In the genomic region with DNA sequence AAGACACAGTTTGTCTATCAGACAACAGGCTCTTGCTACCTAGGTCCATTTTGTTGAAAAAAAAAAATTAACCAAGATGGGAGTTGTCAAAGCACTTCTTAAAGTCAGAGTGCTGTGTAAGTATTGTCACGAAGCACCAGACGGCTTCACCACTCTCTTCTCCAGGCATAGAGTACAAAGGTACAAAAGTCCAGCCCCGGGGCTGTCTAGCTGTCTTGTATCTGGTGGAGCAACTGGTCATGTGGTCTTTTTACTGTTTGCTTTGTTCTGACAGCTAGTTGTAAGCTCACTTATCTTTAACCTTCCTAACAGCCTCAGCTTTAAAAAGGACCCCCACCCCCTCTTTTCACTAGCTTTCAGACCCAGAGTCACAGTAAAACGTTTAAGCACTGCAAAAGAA, we compare ENCODE assay signal across 21 mouse cellular contexts. TPM values are rescaled to one million over a fixed set of nuclear protein-coding genes. Genes with fewer than 3 reads are reported as not detected.
DNase-seq lines count a peak whose midpoint lies in the region; ATAC-seq and TF ChIP-seq lines count a peak whose summit lies in the region.
"Had no signal": no experiment of that assay in that cellular context is flagged by ENCODE, and none has a peak within 500 bp of the region (broad histone marks: within the 10 kb centered on the region; RNA-seq: fewer than 3 reads in every experiment).

No protein-coding gene starts in this region.

- intact Hi-C loops in left cerebral cortex, postnatal 25 days (cut with DNase I) = loop anchor here (5.0 to 10.0 kb wide), 3 partner anchors 173 to 380 kb away; no protein-coding TSS in a partner anchor

- H3K27me3 ChIP-seq in kidney, embryonic 16.5 days (ENCODE audit: insufficient read depth, low read length) = no peaks in the 10 kb centered on the region
- H3K27me3 ChIP-seq in intestine, postnatal 0 days (replicated peaks; ENCODE audit: control insufficient read depth, insufficient read depth, low read length) = no peaks in the 10 kb centered on the region
- no peaks in the 10 kb centered on the region for H3K27me3 ChIP-seq in stomach, embryonic 15.5 days (replicated peaks)
- H3K27me3 ChIP-seq: midbrain, embryonic 12.5 days had no signal

- WGBS in kidney, embryonic 16.5 days = 42% methylated on average over 4 of the region's 4 CpGs
- WGBS in intestine, postnatal 0 days = 22% methylated on average over 4 of the region's 4 CpGs
- WGBS in large intestine, adult 2 months = 19% methylated on average over 4 of the region's 4 CpGs
- 18% methylated on average over 4 of the region's 4 CpGs for WGBS in stomach, embryonic 15.5 days

- DNase-seq in kidney, adult 11 months = peak; percentile 76
- peak; percentile 6 for DNase-seq in large intestine, adult 2 months (ENCODE audit: low read depth, low spot score)
- DNase-seq in left cerebral cortex, postnatal 25 days (ENCODE audit: low spot score in 2 of 2) = no peak
- DNase-seq in gastrocnemius, postnatal 10 days = no peak
- no peak for DNase-seq in thymus, postnatal 10 days (ENCODE audit: low spot score in 2 of 2)
- DNase-seq: adrenal gland, adult 8-10 months; cerebellum, adult 18-20 months; cerebellum, postnatal 36 days; heart, adult 2 months; heart, postnatal 10 days; left cerebral cortex, postnatal 4 days; lung, adult 2 months; lung, postnatal 4 days; right cerebral cortex, postnatal 14 days had no signal

- no peak for TF ChIP-seq CTCF in intestine, postnatal 0 days (IDR thresholded peaks at IDR 0.05; ENCODE audit: low read depth)

- H3K36me3 ChIP-seq in kidney, embryonic 16.5 days (ENCODE audit: insufficient read depth, low read length) = no peaks in the 10 kb centered on the region
- no peaks in the 10 kb centered on the region for H3K36me3 ChIP-seq in intestine, postnatal 0 days (ENCODE audit: control insufficient read depth, insufficient read depth)
- H3K36me3 ChIP-seq in stomach, embryonic 15.5 days = no peaks in the 10 kb centered on the region
- H3K36me3 ChIP-seq: midbrain, embryonic 12.5 days had no signal

- peaks cover 11% of the 10 kb centered on the region for H3K4me1 ChIP-seq in kidney, embryonic 16.5 days (ENCODE audit: insufficient read depth, low read length)
- H3K4me1 ChIP-seq in intestine, postnatal 0 days (replicated peaks; ENCODE audit: control insufficient read depth, insufficient read depth, low read length) = peaks cover 9% of the 10 kb centered on the region; the same call in 1 of the 2 replicates
- H3K4me1 ChIP-seq in stomach, embryonic 15.5 days = peaks cover 22% of the 10 kb centered on the region; the same call in 1 of the 2 replicates

- no peak overlapping the region for H3K27ac ChIP-seq in kidney, embryonic 16.5 days (ENCODE audit: low read length)
- H3K27ac ChIP-seq in intestine, postnatal 0 days (ENCODE audit: low read depth, low read length) = peak overlapping the region; percentile 71
- H3K27ac ChIP-seq in stomach, embryonic 15.5 days = peak overlapping the region; percentile 48; the same call in 1 of the 2 replicates
- H3K27ac ChIP-seq: heart, adult 2 months; hindbrain, embryonic 14.5 days; midbrain, embryonic 12.5 days had no signal

- no peak overlapping the region for H3K9ac ChIP-seq in kidney, embryonic 16.5 days (replicated peaks; ENCODE audit: low read length)
- H3K9ac ChIP-seq in intestine, postnatal 0 days (ENCODE audit: low read depth, low read length) = no peak overlapping the region
- H3K9ac ChIP-seq in stomach, embryonic 15.5 days = no peak overlapping the region
- H3K9ac ChIP-seq: hindbrain, embryonic 14.5 days; midbrain, embryonic 12.5 days had no signal

- H3K4me2 ChIP-seq in kidney, embryonic 16.5 days (replicated peaks; ENCODE audit: low read depth, low read length) = no peak overlapping the region
- H3K4me2 ChIP-seq in intestine, postnatal 0 days (replicated peaks; ENCODE audit: low read depth) = peak overlapping the region; percentile 28; the same call in 1 of the 2 replicates
- peak overlapping the region; percentile 3; the same call in 1 of the 2 replicates for H3K4me2 ChIP-seq in stomach, embryonic 15.5 days
- H3K4me2 ChIP-seq: hindbrain, embryonic 14.5 days; midbrain, embryonic 12.5 days had no signal

- no peak overlapping the region for H3K4me3 ChIP-seq in kidney, embryonic 16.5 days (ENCODE audit: low read length)
- no peak overlapping the region for H3K4me3 ChIP-seq in intestine, postnatal 0 days (ENCODE audit: low read depth, low read length)
- no peak overlapping the region for H3K4me3 ChIP-seq in stomach, embryonic 15.5 days (replicated peaks)
- H3K4me3 ChIP-seq: erythroblast, embryonic 14.5 days; heart, adult 2 months; midbrain, embryonic 12.5 days had no signal

- ATAC-seq in kidney, embryonic 16.5 days (ENCODE audit: low FRiP score, low TSS enrichment) = no peak
- ATAC-seq in intestine, postnatal 0 days = peak; percentile 55
- no peak for ATAC-seq in stomach, embryonic 15.5 days (ENCODE audit: insufficient read depth, low FRiP score, low read depth)
- ATAC-seq: forebrain, embryonic 16.5 days had no signal

- no peaks in the 10 kb centered on the region for H3K9me3 ChIP-seq in kidney, embryonic 16.5 days (ENCODE audit: low read length)
- no peaks in the 10 kb centered on the region for H3K9me3 ChIP-seq in intestine, postnatal 0 days (ENCODE audit: control insufficient read depth)
- H3K9me3 ChIP-seq in stomach, embryonic 15.5 days = no peaks in the 10 kb centered on the region
- H3K9me3 ChIP-seq: midbrain, embryonic 12.5 days had no signal

RNA-seq across cellular contexts. Expression of a gene that starts 1.1 kb away (rescaled TPM):
- 68.4 and 74.8 TPM in 2 replicates for polyA plus RNA-seq in kidney, embryonic 16.5 days (2015; fragmentation: Nextera tagmentation; extraction: Ambion mirVana)
- 81.9 and 94.3 TPM in 2 replicates for polyA plus RNA-seq in intestine, postnatal 0 days (2015; fragmentation: Nextera tagmentation; extraction: Ambion mirVana)
- 6.0 and 10.4 TPM in 2 replicates for polyA plus RNA-seq in large intestine, adult 2 months (2012; rRNA removed)
- 113 and 131 TPM in 2 replicates for polyA plus RNA-seq in stomach, embryonic 15.5 days (2015; fragmentation: Nextera tagmentation; extraction: Ambion mirVana)
- 10 to 100 TPM; 12.2 to 16.1 TPM for total RNA-seq in left cerebral cortex, postnatal 25 days (2021)
- total RNA-seq in gastrocnemius, postnatal 10 days (2021) = 10 to 100 TPM; 86.7 to 88.5 TPM
- polyA plus RNA-seq: erythroblast, embryonic 14.5 days had no signal

Comparison
In these comparisons a context has a peak if more than half of its experiments do, and no peak if none do; other contexts are left out.
1. DNase-seq: peak in kidney, adult 11 months (single experiment) and large intestine, adult 2 months (single experiment); none in left cerebral cortex, postnatal 25 days (0 of 2), gastrocnemius, postnatal 10 days (single experiment) and thymus, postnatal 10 days (0 of 2).